Mouse (Mus musculus): ENCODE results near the gene Deaf1. TPM values are rescaled to one million over a fixed set of nuclear protein-coding genes. Genes with fewer than 3 reads are reported as not detected.
A peak's percentile ranks its signal among the peaks of the same experiment; 100 is the strongest.

Deaf1 gene
- polyA plus RNA-seq, 1 experiment, result 22.7 TPM

DNA sequence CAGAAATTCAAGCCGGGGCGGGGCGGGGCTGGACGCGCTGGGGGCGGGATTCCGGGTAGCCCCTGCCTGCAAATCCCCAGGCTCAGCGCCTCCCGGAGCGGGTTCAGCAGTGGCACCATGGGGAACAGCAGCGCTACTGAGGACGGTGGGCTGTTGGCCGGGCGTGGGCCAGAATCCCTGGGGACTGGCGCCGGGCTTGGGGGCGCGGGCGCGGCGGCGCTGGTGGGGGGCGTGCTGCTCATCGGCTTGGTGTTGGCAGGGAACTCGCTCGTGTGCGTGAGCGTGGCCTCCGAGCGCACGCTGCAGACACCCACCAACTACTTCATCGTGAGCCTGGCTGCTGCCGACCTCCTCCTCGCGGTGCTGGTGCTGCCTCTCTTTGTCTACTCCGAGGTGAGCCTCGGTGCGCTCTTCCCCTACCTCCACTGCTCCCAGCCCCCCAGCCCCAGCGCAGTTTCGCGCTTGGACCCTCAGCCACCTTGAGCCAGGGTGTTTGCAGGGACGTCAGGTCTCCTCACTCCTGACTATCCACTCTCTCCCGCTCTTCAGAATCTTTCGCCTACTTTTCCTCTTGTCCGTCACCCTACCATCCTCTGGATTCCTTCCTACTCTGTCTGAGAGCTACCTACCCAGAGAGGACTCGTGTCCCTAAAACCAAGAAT lies 35.4 kb downstream of the Deaf1 start, which contains the start of gene Drd4:
Gene Drd4 (plus strand): TSS at position 86 of the 662 bp plus-strand sequence.
- no peak for TF ChIP-seq CTCF (IDR thresholded peaks at IDR 0.05; ENCODE audit: insufficient read depth, low read length)
- TF ChIP-seq POLR2A (IDR thresholded peaks at IDR 0.05; ENCODE audit: borderline replicate concordance, extremely low read depth, low read depth, low read length), result no peak
- Histone ChIP-seq H3K4me1 (ENCODE audit: control insufficient read depth, insufficient read depth, low read length) (peaks cover 15% of the 10 kb centered on the region), H3K4me3 (replicated peaks; ENCODE audit: extremely low read depth, low read depth, low read length) (no peak within 1 kb of the TSS)
- 7% methylated on average over 46 of the region's 46 CpGs for WGBS
- no peak for DNase-seq

DNA sequence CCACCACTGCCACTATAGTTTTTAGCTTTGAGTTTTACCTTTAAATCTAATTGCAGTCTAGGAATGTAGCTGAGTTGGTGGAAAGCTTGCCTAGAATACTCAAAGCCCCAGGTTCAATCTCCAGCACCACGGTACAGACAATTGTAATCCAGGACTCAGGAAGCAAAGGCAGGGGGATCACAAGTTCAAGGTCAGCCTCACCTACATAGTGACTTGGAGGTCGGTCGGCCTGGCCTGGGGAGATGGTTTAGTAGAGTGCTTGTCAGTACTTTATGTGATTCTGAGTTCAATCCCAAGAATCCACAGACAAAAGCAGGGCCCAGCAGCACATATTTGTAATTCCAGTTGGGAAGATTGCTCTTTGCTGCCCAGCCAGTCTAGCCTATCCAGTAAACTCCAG lies 39.4 kb downstream of the Deaf1 start:
- DNase-seq, result no peak
- no peak overlapping the region for H3K4me3 ChIP-seq (replicated peaks; ENCODE audit: extremely low read depth, low read depth, low read length)
- 77% methylated on average over 3 of the region's 3 CpGs for WGBS
- peaks cover 3% of the 10 kb centered on the region for H3K4me1 ChIP-seq (ENCODE audit: control insufficient read depth, insufficient read depth, low read length)
- TF ChIP-seq POLR2A (IDR thresholded peaks at IDR 0.05; ENCODE audit: borderline replicate concordance, extremely low read depth, low read depth, low read length), result no peak
- TF ChIP-seq CTCF (IDR thresholded peaks at IDR 0.05; ENCODE audit: insufficient read depth, low read length), result no peak

DNA sequence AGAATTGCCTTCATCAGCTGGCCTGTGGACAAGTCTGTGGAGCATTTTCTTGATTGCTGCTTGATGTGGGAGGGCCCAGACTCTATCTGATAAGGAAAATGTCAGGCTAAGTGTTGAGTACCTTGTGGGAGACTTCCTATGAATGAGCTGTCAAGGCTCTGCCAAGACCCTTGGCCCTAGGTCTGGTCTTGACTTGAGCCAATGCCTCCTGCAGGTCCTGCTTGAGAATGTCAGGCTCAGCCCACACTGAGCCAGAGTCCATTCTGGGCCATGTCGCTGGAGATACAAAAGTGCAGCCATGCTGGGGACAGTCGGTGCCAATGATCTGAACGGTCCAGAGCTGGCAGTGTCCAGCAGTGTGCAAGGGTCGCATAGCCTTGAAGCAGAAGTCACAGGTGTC lies 44.7 kb downstream of the Deaf1 start:
- no peak for DNase-seq
- TF ChIP-seq CTCF (IDR thresholded peaks at IDR 0.05; ENCODE audit: insufficient read depth, low read length) (no peak), POLR2A (IDR thresholded peaks at IDR 0.05; ENCODE audit: borderline replicate concordance, extremely low read depth, low read depth, low read length) (no peak)
- WGBS, result 80% methylated on average over 4 of the region's 4 CpGs

DNA sequence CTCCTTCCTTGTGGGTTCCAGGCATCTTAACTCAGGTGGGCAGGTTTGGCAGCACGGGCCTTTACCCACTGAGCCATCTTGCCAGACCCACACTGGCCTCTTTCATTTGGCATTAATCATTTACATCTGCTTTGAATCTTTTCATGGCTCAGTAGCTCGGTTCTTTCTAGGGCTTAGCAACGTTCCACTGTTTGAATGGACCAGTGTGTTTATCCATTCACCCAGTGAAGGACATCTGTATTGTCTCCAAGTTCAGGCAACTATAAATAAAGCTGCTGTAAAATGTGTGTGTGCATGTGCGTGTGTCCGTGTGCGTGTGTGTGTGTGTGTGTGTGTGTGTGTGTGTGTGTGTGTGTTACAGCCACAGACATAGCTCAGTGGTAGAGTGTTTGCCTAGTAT lies 46.0 kb downstream of the Deaf1 start:
- Histone ChIP-seq H3K4me3 (replicated peaks; ENCODE audit: extremely low read depth, low read depth, low read length) (no peak overlapping the region), H3K4me1 (ENCODE audit: control insufficient read depth, insufficient read depth, low read length) (0 out of 2 replicates have a peak, but pooled peaks cover 2% of the 10 kb centered on the region)
- WGBS, result 68% methylated on average over 6 of the region's 6 CpGs
- no peak for TF ChIP-seq CTCF (IDR thresholded peaks at IDR 0.05; ENCODE audit: insufficient read depth, low read length)
- TF ChIP-seq POLR2A (IDR thresholded peaks at IDR 0.05; ENCODE audit: borderline replicate concordance, extremely low read depth, low read depth, low read length), result no peak
- DNase-seq, result no peak

More for the DNA sequence above, 44.7 kb downstream of the Deaf1 start:
- Histone ChIP-seq H3K4me3 (replicated peaks; ENCODE audit: extremely low read depth, low read depth, low read length) (no peak overlapping the region), H3K4me1 (ENCODE audit: control insufficient read depth, insufficient read depth, low read length) (0 out of 2 replicates have a peak, but pooled peaks cover 2% of the 10 kb centered on the region)

GRCm38 (mm10) chr7:141278766-141279590 lies 48.5 kb downstream of the Deaf1 start, which contains the start of gene Sct:
Gene Sct, minus strand, starts transcription at chr7:141279133.
- WGBS, result 9% methylated on average over 46 of the region's 46 CpGs
- Histone ChIP-seq H3K4me3 (replicated peaks; ENCODE audit: extremely low read depth, low read depth, low read length) (peak within 1 kb of the TSS; percentile 27), H3K4me1 (ENCODE audit: control insufficient read depth, insufficient read depth, low read length) (0 out of 2 replicates have a peak, but pooled peaks cover 2% of the 10 kb centered on the region)
- peak; percentile 33 for TF ChIP-seq CTCF (IDR thresholded peaks at IDR 0.05; ENCODE audit: insufficient read depth, low read length)
- no peak for TF ChIP-seq POLR2A (IDR thresholded peaks at IDR 0.05; ENCODE audit: borderline replicate concordance, extremely low read depth, low read depth, low read length)
- DNase-seq, result no peak

DNA sequence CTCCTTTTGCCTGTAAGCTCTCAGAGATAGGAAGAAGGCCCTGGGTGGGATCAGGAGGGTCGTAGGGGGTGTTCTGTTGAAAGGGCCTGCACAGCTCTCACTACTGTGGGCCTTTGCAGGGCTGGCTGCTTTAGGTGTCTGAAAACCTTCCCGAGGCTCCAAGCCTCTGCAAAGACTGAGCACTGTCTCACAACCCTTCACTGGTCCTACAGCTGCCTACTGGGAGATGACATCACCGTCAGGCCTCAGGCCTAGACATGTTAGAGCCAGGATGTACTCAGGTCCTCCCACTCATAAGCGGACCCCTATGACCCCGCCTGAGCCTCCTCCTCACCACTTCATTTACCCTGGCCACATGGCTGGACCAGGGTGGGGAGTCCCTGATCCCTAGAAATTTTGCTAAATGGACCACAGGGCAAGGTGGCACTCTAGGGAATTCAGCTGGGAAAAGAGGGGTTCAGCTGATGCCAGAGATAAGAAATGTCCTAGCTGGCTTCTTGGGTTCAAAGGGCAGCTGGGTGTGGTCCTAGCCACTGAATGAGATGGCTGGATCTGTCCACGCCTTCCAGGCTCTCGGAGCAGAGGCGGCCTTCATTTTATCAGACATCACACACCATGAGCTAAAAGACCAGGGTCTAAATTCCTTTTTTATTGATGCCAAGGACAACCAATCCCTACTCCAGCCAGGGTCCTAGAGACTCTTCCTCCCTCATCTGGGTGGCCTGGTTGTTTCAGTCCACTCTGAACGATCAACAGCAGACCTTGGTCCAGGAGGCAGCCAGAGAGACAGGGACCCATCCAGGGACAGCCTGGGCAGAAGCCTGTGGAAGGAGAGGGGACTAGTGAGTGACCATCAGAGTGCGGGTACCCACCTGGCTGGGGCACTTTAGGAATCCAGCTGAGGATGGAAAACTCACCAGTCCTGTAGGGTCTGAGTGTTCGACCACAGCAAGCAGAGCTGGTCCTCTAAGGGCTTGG lies 49.5 kb downstream of the Deaf1 start:
- DNase-seq, result no peak
- Histone ChIP-seq H3K4me3 (replicated peaks; ENCODE audit: extremely low read depth, low read depth, low read length) (no peak overlapping the region), H3K4me1 (ENCODE audit: control insufficient read depth, insufficient read depth, low read length) (0 out of 2 replicates have a peak, but pooled peaks cover 2% of the 10 kb centered on the region)
- 86% methylated on average over 11 of the region's 11 CpGs for WGBS
- no peak for TF ChIP-seq POLR2A (IDR thresholded peaks at IDR 0.05; ENCODE audit: borderline replicate concordance, extremely low read depth, low read depth, low read length)
- no peak for TF ChIP-seq CTCF (IDR thresholded peaks at IDR 0.05; ENCODE audit: insufficient read depth, low read length)

DNA sequence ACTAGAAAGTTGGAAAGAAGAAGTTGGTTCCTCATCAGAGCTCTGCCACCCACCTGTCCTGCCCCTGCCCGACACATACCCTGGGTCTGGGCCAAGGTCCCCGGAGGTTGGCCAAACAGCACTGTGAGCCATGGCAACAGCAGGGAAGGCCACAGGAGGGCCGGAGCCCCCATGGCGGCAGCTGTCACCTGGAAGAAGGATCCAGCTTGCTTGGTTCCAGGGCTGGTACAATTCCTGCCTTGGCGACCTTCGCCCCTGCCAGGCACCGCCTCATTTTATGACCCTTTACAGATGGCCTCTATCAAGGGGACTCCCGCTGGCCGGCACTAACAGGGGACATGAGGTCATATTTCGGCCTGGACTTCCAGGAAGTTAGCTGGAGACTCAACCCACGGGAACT lies 50.9 kb downstream of the Deaf1 start, which contains the start of gene Cdhr5:
Gene Cdhr5 (minus strand): TSS at position 241 of the 400 bp plus-strand sequence.
- Histone ChIP-seq H3K4me1 (ENCODE audit: control insufficient read depth, insufficient read depth, low read length) (0 out of 2 replicates have a peak, but pooled peaks cover 2% of the 10 kb centered on the region), H3K4me3 (replicated peaks; ENCODE audit: extremely low read depth, low read depth, low read length) (no peak within 1 kb of the TSS)
- 65% methylated on average over 11 of the region's 11 CpGs for WGBS
- TF ChIP-seq CTCF (IDR thresholded peaks at IDR 0.05; ENCODE audit: insufficient read depth, low read length) (no peak), POLR2A (IDR thresholded peaks at IDR 0.05; ENCODE audit: borderline replicate concordance, extremely low read depth, low read depth, low read length) (no peak)
- DNase-seq, result no peak

- WGBS, result 85% methylated on average over 9 of the region's 9 CpGs
- Histone ChIP-seq H3K4me3 (replicated peaks; ENCODE audit: extremely low read depth, low read depth, low read length) (no peak overlapping the region), H3K4me1 (ENCODE audit: control insufficient read depth, insufficient read depth, low read length) (0 out of 2 replicates have a peak, but pooled peaks cover 2% of the 10 kb centered on the region)
- TF ChIP-seq CTCF (IDR thresholded peaks at IDR 0.05; ENCODE audit: insufficient read depth, low read length) (no peak), POLR2A (IDR thresholded peaks at IDR 0.05; ENCODE audit: borderline replicate concordance, extremely low read depth, low read depth, low read length) (no peak)
- no peak for DNase-seq
These were observed 52.1 kb downstream of the Deaf1 start for GRCm38 (mm10) chr7:141275356-141275755.

All from lung, adult 2 months (tissue).